Mouse (Mus musculus) kidney, postnatal 4 days (tissue): ENCODE results near the gene Scarf1.

ENCODE experiments used
- DNase-seq, 2 experiments: peaks; one replicate each; pipeline ENCODE4 v3.0.0; 2021; ENCODE audit warnings: mixed read lengths in 2 of 2

The Scarf1 gene

DNA sequence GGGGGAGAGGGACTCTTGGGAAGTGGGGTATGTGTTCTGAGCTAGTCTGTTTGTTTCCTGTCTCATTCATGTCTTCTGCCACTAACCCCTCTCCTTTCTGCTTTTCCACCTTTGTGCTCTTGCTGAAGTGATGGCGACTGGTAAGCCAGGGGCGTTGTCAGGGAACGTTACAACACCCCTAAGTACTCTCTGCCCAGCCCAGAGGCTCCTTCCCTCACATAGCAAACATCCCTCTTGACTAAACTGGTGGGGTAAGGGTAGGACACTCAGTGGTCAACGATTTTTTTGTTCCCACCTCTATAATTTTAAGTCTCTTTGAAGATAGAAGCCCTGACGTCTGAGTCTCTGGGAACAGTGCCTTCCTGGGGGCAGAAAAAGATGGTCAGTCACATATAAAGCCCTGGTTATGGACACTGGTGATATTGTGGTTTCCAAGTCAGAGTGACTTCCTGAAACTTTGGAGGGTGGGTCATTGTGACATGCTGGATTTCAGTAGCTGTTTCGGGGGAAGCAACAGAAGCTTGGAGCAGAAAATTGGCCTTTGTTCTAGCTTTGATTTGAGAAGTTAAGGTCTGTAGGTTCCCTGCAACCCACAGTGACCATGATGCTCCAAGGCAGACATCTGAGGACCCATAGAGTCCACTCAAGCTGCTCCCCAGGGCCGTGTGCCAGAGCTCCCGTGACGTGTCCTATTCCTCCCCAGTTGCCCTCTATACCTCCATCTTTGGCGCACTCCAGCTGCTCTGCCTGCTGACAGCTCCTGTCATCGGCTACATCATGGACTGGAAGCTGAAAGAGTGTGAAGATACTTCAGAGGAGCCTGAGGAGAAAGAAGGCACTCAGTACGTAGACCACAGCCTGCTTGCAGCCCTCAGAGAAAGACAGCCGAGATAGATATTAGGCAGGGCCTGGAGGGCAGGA lies 53.2 kb downstream of the Scarf1 start:
- no peak for DNase-seq

DNA sequence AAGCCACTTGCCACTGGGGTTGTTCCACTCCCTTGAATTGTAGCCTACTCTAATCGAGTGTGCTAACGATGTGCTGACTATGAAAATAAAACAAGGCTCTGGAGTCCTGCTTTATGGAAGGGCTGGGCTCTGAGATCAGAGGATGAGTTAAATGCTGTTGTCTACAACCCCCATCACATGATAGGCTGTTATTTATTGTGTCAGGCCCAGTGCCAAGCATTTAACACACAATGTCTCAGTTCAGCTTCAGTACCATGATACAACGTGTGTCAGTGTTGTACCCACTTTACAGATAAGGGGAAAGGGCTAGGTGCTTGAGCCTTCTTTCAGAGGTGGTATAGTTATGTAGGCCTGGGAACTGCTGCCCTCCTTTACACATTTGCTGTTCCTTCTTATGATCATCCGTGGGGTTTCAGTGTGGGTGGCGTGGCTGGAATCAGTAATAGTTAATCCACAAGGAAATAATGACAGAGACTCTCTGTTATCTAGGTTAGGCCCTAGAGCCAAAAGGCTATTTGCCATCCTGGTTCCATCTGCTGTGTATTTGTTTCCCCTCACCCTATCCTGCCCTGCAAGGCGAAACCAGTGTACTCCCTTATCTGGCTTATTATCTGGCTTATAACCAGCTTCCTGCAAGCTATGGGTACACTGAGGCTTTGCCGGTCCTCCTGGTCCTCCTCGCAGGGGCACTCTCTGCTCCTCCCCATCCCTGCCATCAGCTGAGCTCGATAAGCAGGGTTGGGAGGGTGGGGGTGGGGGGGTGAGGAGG lies 54.2 kb downstream of the Scarf1 start:
- no peak for DNase-seq

DNA sequence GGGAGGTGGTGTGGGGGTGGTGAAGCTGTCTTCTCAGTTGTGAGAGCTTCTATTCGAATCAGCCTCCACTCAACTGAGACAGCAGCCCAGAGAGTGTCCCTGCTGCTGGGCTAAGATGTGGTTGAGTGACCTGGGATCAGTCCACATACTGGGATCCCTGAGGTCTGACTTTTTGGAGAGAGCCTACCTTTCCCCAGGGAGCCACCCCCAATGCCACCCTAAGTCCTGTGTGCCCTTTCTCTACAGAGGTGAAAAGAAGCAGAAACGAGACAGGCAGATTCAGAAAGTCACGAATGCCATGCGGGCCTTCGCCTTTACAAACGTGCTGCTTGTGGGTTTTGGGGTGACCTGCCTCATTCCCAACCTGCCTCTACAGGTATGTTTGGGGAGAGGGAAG lies 54.8 kb downstream of the Scarf1 start:
- no peak for DNase-seq

DNA sequence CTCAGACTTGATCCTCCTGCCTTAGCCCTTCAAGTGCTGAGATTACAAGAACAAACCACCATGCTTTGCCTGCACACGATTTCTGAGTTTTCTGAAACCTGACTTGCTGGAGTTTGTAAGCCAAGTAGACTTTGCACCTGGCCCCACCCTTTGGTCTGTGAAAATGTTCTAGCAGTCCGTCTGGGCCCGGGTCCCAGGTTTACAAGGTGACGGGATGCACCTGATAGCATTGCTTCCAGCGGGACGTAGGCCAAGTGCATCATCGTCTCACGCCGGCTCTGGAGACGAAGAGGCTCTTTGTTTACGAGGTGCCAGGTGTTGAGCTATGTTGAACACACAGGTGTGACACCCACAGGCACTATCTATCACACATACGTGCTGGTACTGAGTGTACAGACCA lies 55.6 kb downstream of the Scarf1 start:
- no peak for DNase-seq

DNA sequence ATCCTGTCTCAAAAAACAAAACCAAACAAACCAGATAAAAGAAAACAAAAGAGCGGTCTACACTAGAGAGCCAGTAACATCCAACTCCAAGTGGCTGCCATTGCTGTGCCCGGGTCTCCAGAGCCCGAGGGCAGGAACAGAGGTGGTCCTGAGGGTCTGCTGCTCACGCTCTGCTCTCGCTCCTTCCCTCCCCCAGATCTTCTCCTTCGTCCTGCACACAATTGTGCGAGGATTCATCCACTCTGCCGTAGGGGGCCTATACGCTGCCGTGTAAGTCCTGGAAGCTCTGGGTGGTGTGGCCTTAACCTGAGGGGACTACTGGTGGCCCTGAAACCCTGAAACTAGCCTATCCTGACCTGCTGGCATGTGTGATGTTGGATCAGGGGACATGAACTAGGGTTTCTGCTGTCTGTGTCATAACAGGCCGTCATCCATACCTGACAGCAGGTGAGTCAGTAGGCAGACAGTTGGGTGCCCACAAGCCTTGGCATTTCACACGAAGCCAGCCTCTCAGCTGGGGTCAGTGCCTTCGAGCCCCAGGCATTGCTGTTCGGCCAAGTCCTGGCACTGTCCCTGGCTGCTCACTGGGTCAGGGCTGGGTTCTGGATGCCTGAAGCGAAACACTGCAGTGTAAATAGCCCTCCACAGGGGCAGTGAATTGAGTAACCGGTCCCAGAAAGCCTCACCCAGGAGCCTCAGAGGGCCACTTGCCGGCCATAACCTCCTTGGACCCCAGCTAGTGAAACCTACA lies 57.2 kb downstream of the Scarf1 start:
- no peak for DNase-seq

DNA sequence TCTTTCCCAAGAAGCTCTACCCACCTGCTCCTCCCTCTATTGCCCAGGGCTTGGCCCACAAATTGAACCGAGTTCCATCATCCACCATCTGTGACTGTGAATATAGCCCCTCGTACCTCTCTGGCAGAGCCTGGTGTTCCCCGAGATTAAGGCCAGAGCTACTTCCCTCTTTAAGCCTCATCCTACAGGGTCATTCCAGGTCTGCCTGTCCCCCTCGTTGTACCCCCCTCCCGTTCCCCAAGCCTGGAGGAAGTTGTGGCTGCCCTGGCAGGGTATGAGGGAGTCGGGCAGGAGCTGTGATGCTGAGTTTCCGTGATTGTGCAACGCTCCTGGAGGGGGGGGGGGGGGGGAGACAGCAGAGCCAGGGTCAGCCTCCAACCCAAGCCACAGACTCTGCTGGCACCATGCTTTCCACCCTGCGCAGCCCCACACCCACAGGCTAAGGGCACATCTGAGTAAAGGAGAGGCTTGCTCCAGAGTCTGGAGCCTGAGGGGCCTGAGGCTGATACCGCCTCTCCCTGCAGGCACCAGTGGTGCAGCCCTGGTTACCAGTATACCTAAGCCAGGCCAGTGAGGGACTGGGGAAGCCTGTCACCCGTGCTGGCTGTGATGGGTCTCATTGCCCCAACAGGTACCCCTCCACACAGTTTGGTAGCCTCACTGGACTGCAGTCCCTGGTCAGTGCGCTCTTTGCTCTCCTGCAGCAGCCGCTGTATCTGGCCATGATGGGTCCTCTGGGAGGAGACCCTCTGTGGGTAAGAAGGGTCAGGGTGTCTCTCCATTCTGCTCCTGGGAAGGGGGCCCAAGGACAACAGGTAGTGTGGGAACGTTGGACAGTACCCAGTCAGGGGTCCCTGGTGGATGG lies 58.0 kb downstream of the Scarf1 start:
- no peak for DNase-seq

DNA sequence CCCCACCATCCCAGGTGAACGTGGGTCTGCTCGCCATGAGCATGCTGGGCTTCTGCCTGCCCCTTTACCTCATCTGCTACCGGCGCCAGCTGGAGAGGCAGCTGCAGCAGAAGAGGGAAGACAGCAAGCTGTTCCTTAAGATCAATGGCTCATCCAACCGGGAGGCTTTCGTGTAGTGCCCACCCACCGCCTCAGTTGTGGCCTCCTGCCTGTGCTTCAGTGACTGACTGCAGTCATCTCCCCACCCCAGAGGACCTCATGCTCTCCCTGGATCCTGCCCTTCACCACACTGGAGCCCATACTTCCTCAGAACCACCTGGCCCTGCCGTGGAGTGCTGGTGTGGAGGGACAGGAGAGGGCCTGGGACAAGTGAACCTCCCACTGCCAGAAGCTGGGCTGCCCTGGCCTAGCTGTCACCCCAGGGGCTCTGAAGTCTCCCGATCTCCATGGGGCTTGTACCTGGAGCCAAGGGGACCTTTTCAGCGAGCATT lies 59.0 kb downstream of the Scarf1 start:
- no peak for DNase-seq

DNA sequence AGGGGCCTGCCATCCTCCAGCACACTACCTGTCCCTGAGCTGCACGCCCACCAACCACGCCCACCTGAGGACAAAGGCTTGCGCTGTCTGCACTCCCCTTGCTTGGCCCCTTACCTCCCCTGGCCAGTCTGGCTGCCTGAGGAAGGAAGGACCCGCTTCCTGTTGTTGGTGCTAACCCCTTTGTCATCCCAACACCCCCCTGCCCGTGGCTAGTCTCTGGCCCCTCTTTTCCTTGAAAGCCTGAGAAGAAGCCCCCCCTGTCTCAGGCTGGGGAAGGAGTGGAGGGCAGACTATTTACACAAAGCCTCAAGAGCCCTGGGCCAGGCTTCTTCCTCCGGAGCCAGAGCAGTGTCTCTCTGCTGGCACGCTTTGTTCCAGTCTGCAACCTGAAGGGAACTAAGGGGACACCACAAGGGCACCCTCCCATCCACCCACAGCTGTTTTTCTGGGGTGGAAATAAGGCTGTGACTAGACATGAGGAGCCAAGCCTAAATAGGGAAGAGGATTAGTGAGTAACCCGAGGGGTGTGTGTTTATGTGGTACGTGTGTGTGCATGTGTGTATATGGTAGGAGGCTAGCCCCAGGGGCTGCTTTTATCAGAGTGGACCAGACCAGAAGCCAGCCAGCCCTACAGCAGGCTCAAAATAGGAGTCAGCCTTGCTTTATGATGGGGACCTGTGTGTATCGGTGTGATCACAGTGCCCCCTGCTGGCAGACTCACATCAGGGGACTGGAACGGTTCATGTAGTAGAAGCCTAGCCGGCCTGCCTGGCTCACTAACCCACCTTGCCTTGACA lies 59.7 kb downstream of the Scarf1 start:
- DNase-seq = peak; percentile 96

DNA sequence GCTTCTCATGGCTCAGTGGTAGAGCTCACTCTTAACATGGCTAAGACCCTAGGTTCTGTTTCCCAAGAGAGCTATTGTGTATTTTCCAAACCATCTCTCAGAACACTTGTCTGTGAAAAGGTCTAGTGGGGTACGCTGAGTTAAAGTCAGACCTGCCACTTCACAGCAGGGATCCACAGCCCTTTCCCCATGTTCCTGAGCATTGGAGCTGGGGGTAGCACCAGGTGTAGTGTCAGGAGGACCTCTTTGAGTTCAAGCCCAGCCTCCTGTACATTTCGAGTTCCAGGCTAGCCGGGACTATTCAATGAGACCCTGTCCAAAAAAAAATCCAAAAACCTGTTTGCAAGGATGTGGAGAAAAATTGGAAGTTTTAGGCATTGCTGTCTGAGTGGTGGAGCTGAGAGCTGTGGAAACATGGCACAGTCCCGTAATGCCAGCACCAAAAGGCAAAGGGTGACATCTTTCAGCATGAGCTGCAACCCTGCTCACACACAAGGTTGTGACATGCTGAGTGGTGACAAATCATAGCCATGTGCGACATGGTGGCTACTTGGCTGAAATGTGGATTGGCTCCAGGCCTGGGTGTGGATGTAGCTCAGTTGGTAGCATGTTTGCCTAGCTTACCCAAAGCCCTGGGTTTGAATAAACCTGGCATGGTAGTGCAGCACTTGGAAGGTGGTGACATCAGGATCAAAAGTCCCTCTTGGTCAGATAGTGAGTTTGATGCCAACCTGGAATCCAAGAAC lies 61.2 kb downstream of the Scarf1 start:
- DNase-seq = no peak

DNA sequence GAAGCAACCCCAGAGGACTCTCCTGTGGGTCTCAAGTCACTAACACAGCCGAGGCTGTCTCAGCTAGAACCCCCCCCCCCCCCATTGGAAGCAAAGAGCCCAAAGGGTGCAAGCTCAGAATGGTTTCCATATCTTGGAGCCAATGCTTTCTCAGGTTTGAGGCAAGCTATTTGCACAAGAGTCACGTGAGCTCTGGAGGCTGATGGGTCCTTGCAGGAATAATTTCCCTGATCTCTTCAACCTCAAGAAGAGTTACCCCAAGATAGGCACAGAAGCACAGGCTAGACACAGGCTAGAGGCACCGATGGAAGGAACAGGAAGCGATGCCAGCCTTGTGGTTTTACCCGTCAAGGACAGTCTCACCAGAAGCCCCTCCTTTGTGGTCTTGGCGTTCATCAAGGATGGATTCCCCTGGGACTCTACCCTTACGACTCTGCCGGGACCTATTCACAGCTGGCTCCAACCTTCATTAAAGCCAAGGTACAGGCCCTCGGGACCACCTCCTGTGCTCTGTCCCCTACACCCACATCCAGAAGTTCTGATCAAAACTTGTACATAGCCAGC lies 62.3 kb downstream of the Scarf1 start:
- no peak for DNase-seq
